Mouse (Mus musculus): ENCODE results near the gene Olfr153. TPM values are rescaled to one million over a fixed set of nuclear protein-coding genes. Genes with fewer than 3 reads are reported as not detected.
"Not testable (repeated sequence)": the region's sequence is repeated elsewhere in the genome, so short reads cannot be mapped to it uniquely, and the experiment has no call there.

The Olfr153 gene
- polyA plus RNA-seq (2011; ENCODE audit: insufficient read depth, insufficient read length, low replicate concordance, missing spikeins): not detected in 2 replicates

DNA sequence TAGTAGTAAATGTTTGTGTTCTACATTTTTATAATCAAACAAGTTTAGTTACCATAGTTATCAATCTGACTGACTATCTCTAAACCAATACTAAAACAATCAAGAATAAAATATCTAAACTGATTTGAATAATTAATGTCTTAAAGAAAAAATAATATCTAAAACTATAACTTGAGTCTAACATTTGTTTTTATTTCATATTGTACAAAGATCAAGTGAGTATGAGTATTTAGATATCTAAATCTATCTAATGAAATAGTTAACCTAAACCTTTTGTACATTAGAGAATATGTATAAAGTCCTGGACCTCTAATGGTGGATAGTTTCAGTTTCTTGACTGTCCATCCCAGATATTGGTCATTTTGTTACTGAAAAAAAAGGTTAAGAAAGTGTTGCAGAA is at the start of gene Olfr153:
Gene Olfr153, plus strand, starts transcription at position 301 of the 400 bp plus-strand sequence.
- TF ChIP-seq CTCF (IDR thresholded peaks at IDR 0.05; ENCODE audit: control insufficient read depth, insufficient read depth, low read length) (no peak), POLR2A (IDR thresholded peaks at IDR 0.05; ENCODE audit: borderline replicate concordance, control insufficient read depth, low read depth, low read length) (no peak)
- H3K4me3 ChIP-seq (replicated peaks; ENCODE audit: control insufficient read depth, low read depth, low read length): no peak within 1 kb of the TSS
- H3K27ac ChIP-seq (ENCODE audit: control insufficient read depth, insufficient read depth, low read depth, low read length, poor library complexity): no peak within 1 kb of the TSS
- no peaks in the 10 kb centered on the region for H3K4me1 ChIP-seq (ENCODE audit: control insufficient read depth, insufficient read depth, low read length)

DNA sequence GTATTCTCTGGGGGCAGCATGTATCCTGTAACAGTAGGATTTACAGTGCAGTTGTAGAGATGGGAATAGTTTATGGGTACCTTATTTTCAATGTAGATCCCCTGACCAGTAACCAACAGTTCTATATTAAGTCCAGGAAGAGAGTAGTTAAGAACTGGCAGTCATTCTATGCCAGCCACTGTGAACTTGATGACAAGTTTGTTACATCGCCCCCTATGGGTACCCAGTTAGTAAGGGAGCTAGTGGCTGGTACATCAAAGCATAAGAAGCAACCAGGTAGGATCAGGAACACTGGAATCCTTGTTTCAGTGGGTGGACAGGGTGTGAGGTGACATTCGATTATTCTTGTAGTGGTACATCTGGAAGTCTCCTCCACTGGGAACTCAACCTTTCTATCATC is 49.3 kb upstream of the Olfr153 start:
- 58% methylated on average over 2 of the region's 2 CpGs for WGBS
- TF ChIP-seq POLR2A (IDR thresholded peaks at IDR 0.05; ENCODE audit: borderline replicate concordance, control insufficient read depth, low read depth, low read length): no peak
- no peak for TF ChIP-seq CTCF (IDR thresholded peaks at IDR 0.05; ENCODE audit: control insufficient read depth, insufficient read depth, low read length)
- H3K4me3 ChIP-seq (replicated peaks; ENCODE audit: control insufficient read depth, low read depth, low read length): no peak overlapping the region
- no peak overlapping the region for H3K27ac ChIP-seq (ENCODE audit: control insufficient read depth, insufficient read depth, low read depth, low read length, poor library complexity)
- no peaks in the 10 kb centered on the region for H3K4me1 ChIP-seq (ENCODE audit: control insufficient read depth, insufficient read depth, low read length)

- not testable (repeated sequence) for H3K4me1 ChIP-seq (ENCODE audit: control insufficient read depth, insufficient read depth, low read length); H3K27ac ChIP-seq (ENCODE audit: control insufficient read depth, insufficient read depth, low read depth, low read length, poor library complexity); H3K4me3 ChIP-seq (replicated peaks; ENCODE audit: control insufficient read depth, low read depth, low read length)
- 80% methylated on average over 4 of the region's 5 CpGs for WGBS
These were observed 34.6 kb upstream of the Olfr153 start, which contains the start of gene Pramel7 for GRCm38 (mm10) chr2:87496993-87497392. Pramel7 (minus strand) TSS chr2:87497093.

- WGBS: 75% methylated on average over 6 of the region's 6 CpGs
- TF ChIP-seq CTCF (IDR thresholded peaks at IDR 0.05; ENCODE audit: control insufficient read depth, insufficient read depth, low read length): no peak
- TF ChIP-seq POLR2A (IDR thresholded peaks at IDR 0.05; ENCODE audit: borderline replicate concordance, control insufficient read depth, low read depth, low read length): no peak
- Histone ChIP-seq H3K4me1 (ENCODE audit: control insufficient read depth, insufficient read depth, low read length) (no peaks in the 10 kb centered on the region), H3K4me3 (replicated peaks; ENCODE audit: control insufficient read depth, low read depth, low read length) (no peak within 1 kb of the TSS), H3K27ac (ENCODE audit: control insufficient read depth, insufficient read depth, low read depth, low read length, poor library complexity) (no peak within 1 kb of the TSS)
These were observed 25.3 kb upstream of the Olfr153 start, which contains the start of gene Pramel6 for GRCm38 (mm10) chr2:87506265-87506664. Pramel6 (plus strand) TSS chr2:87506565.

DNA sequence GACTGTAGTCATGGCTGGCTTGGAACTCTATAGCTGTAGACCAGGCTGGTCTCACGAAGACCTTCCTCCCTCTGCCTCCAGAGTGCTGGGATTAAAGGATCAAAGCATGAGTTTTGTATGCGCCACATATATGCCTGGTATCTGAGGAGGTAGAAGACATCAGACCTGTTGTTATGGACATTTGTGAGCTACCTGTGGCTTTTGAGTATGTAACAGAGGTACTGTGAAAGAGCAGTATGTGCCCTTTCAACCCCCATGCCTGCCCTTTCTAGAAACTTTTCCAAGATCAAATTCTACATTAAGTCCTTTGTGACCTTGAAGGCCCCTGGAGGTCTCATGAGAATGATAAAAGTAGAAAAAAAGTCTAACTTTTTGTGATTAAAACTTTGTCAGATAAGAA is 16.6 kb upstream of the Olfr153 start:
- H3K4me1 ChIP-seq (ENCODE audit: control insufficient read depth, insufficient read depth, low read length): no peaks in the 10 kb centered on the region
- 83% methylated on average over 2 of the region's 2 CpGs for WGBS
- TF ChIP-seq POLR2A (IDR thresholded peaks at IDR 0.05; ENCODE audit: borderline replicate concordance, control insufficient read depth, low read depth, low read length) (no peak), CTCF (IDR thresholded peaks at IDR 0.05; ENCODE audit: control insufficient read depth, insufficient read depth, low read length) (no peak)
- H3K4me3 ChIP-seq (replicated peaks; ENCODE audit: control insufficient read depth, low read depth, low read length): no peak overlapping the region
- no peak overlapping the region for H3K27ac ChIP-seq (ENCODE audit: control insufficient read depth, insufficient read depth, low read depth, low read length, poor library complexity)

DNA sequence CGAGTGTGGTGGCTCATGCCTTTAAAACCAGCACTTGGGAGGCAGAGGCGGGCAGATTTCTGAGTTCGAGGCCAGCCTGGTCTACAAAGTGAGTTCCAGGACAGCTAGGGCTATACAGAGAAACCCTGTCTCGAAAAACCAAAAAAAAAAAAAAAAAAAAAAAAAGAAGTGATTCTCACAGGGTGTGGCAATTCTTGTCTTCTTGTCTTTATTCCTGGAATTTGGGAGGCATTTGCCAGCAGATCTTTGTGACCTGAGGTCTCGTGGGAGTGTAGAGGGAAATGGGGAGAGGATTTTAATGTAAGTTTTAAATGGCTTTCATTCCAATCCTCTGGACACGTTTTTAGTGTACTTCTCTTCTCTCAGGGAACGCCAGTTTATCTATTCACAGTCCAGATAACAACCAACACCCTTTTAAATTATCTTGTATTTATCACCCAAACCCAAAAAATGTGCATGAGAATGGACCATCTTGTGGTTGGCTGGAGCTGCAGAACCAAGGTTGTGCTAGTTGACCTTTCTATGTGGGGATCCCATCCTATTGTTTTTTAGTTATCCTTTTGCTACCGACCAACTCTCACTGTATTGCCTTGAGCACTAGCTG is 16.0 kb upstream of the Olfr153 start:
- Histone ChIP-seq H3K4me1 (ENCODE audit: control insufficient read depth, insufficient read depth, low read length) (no peaks in the 10 kb centered on the region), H3K27ac (ENCODE audit: control insufficient read depth, insufficient read depth, low read depth, low read length, poor library complexity) (no peak overlapping the region), H3K4me3 (replicated peaks; ENCODE audit: control insufficient read depth, low read depth, low read length) (no peak overlapping the region)
- TF ChIP-seq POLR2A (IDR thresholded peaks at IDR 0.05; ENCODE audit: borderline replicate concordance, control insufficient read depth, low read depth, low read length) (no peak), CTCF (IDR thresholded peaks at IDR 0.05; ENCODE audit: control insufficient read depth, insufficient read depth, low read length) (no peak)
- WGBS: 62% methylated on average over 8 of the region's 8 CpGs

DNA sequence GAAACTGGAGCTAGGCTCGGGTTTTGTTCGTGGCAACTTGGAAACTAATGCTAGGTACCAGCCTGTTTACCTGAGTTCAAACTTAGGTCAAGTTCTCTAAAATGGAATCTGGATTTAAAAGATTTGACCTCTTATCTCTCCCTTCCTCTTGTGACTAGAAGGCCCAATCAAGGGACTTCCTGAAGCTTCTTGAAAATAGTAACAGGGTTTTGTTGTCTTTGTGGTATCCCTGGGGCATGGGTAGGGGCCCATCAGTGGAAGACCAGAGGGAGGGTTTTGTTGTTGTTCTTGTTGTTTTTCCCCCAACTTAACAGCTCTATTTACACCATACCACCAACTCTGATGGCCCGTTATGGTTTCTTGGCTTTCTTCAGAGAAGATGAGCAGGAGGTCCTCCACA is 15.0 kb upstream of the Olfr153 start:
- TF ChIP-seq CTCF (IDR thresholded peaks at IDR 0.05; ENCODE audit: control insufficient read depth, insufficient read depth, low read length): no peak
- Histone ChIP-seq H3K27ac (ENCODE audit: control insufficient read depth, insufficient read depth, low read depth, low read length, poor library complexity) (no peak overlapping the region), H3K4me3 (replicated peaks; ENCODE audit: control insufficient read depth, low read depth, low read length) (no peak overlapping the region), H3K4me1 (ENCODE audit: control insufficient read depth, insufficient read depth, low read length) (no peaks in the 10 kb centered on the region)
- 84% methylated on average over 3 of the region's 3 CpGs for WGBS

DNA sequence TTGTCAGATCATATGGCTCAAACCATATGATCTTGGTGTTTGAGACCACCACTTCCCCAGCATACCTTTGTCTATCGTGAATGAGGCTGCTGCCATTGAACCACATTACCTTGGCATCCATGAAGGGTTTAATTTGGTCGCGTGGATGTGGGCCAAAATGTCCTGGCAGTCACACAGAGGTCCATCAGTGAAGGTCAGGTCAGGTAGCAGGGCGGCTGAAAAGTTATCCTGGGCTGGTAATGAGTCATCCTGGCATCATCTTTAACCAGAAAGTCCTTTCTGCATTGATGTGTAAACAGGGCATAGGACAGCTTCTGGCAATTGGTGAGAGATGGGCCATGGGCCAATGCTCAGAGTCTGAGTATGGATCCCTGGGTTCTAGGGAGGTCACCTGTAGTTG is 10.9 kb upstream of the Olfr153 start:
- no peaks in the 10 kb centered on the region for H3K4me1 ChIP-seq (ENCODE audit: control insufficient read depth, insufficient read depth, low read length)

DNA sequence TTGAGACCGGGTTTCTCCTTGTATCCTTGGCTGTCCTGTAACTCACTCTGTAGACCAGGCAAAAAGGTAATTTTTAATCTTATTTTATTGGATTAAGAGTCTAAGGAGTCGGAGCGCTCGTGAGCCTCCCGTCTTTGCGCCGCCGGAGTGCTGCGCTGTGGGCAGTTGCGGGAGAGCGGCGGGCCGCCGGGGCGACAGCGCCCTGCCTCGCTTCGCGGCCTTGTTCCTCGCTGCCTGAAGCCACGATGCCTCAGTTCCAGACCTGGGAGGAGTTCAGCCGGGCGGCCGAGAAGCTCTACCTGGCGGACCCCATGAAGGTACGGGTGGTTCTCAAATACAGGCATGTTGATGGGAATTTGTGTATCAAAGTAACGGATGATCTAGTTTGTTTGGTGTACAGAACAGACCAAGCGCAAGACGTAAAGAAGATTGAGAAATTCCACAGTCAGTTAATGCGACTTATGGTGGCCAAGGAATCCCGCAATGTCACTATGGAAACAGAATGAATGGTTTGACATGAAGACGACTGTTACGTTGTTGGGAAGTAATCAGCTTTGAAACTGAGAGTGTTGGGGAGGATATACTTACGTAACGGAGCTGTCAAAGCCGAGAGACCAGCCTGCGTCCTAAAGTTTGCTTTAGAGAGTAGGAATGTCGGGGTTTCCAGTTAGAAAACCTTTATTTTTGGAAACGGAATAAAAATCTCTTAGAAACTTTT is 5.5 kb upstream of the Olfr153 start:
- H3K27ac ChIP-seq (ENCODE audit: control insufficient read depth, insufficient read depth, low read depth, low read length, poor library complexity); H3K4me3 ChIP-seq (replicated peaks; ENCODE audit: control insufficient read depth, low read depth, low read length); H3K4me1 ChIP-seq (ENCODE audit: control insufficient read depth, insufficient read depth, low read length): not testable (repeated sequence)
- WGBS: 41% methylated on average over 39 of the region's 39 CpGs

More for the DNA sequence above, 10.9 kb upstream of the Olfr153 start:
- Histone ChIP-seq H3K4me3 (replicated peaks; ENCODE audit: control insufficient read depth, low read depth, low read length) (no peak overlapping the region), H3K27ac (ENCODE audit: control insufficient read depth, insufficient read depth, low read depth, low read length, poor library complexity) (no peak overlapping the region)
- TF ChIP-seq CTCF (IDR thresholded peaks at IDR 0.05; ENCODE audit: control insufficient read depth, insufficient read depth, low read length): no peak
- no peak for TF ChIP-seq POLR2A (IDR thresholded peaks at IDR 0.05; ENCODE audit: borderline replicate concordance, control insufficient read depth, low read depth, low read length)
- 80% methylated on average over 4 of the region's 4 CpGs for WGBS
